Mouse (Mus musculus): Measurements from ENCODE around the gene Chpf2. TPM values are rescaled to one million over a fixed set of nuclear protein-coding genes. Genes with fewer than 3 reads are reported as not detected.

Chpf2 gene
- polyA plus RNA-seq, 1 experiment, result not detected

DNA sequence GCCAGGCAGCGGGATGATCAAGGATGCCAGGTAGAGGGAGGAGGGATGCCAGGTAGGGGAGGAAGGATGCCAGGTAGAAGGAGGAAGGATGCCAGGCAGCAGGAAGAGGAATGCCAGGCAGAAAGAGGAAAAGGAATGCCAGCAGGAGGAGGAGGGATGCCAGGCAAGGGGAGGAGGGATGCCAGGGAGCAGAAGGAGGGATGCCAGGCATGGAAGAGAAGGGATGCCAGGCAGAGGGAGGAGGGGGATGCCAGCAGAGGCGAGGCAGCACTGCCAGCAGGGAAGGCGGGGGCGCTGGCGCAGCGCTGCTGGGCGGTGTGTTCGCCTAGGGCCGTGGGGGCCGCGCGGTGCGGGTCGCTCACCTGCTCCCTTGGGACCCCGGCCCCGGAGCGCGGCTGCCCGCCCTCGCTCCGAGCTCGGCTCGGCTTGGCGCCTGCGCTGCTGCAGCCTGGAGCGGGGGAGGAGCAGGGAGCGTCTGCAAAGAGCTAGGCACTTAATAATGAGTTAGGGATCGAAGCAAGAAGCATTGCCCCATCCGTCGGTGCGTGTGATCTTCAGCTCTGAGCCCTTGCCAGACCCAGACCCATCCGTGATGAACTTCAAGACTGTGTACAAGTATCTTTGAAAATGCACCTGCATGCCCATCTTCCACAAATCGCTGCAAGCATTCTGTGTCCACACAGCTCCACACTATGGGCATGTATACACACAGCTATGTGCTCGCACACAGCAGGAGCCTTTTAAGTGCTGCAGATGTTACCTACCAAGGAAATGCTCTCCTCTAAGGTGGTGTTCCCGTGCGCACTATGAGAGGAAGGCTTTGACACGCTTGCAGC is 37.7 kb downstream of the Chpf2 start, which contains the start of gene Smarcd3:
TSS of gene Smarcd3 (minus strand) at position 426 of the 836 bp plus-strand sequence.
- TF ChIP-seq POLR2A (IDR thresholded peaks at IDR 0.05; ENCODE audit: insufficient read depth, low read depth, low read length), result peak; percentile 93
- no peak for TF ChIP-seq CTCF (IDR thresholded peaks at IDR 0.05; ENCODE audit: insufficient read depth, low read depth, low read length)

DNA sequence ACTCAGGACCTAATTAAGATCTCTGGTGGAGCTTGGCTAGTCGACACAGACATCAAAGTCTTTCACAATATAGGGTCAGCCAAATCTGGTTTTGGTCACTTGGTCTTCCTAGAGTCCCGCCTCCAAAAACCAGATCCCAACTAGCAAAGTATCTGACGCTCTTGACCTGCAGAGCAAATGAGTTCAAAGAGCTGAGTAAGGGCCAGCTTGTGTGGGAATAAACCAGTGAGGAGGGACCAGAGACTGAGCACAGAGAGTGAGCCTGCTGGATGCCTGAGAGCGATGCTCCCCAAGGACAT is 38.2 kb downstream of the Chpf2 start:
- peaks cover 41% of the 10 kb centered on the region for H3K4me1 ChIP-seq (ENCODE audit: control insufficient read depth, insufficient read depth, low read length)
- H3K27ac ChIP-seq (ENCODE audit: insufficient read depth, low read depth, low read length), result 0 out of 2 replicates have a peak overlapping the region, but pooled peaks have one; percentile 3
- H3K4me3 ChIP-seq (ENCODE audit: insufficient read depth, low read depth, low read length), result peak overlapping the region; percentile 76
- WGBS, result 40% methylated on average over 4 of the region's 4 CpGs
- TF ChIP-seq CTCF (IDR thresholded peaks at IDR 0.05; ENCODE audit: insufficient read depth, low read depth, low read length), result no peak
- no peak for TF ChIP-seq POLR2A (IDR thresholded peaks at IDR 0.05; ENCODE audit: insufficient read depth, low read depth, low read length)

More for the DNA sequence above, 37.7 kb downstream of the Chpf2 start, which contains the start of gene Smarcd3:
- Histone ChIP-seq H3K4me1 (ENCODE audit: control insufficient read depth, insufficient read depth, low read length) (peaks cover 41% of the 10 kb centered on the region), H3K4me3 (ENCODE audit: insufficient read depth, low read depth, low read length) (peak within 1 kb of the TSS; percentile 76), H3K27ac (ENCODE audit: insufficient read depth, low read depth, low read length) (peak within 1 kb of the TSS; percentile 38; the same call in 1 of the 2 replicates)
- WGBS, result 2% methylated on average over 37 of the region's 37 CpGs

DNA sequence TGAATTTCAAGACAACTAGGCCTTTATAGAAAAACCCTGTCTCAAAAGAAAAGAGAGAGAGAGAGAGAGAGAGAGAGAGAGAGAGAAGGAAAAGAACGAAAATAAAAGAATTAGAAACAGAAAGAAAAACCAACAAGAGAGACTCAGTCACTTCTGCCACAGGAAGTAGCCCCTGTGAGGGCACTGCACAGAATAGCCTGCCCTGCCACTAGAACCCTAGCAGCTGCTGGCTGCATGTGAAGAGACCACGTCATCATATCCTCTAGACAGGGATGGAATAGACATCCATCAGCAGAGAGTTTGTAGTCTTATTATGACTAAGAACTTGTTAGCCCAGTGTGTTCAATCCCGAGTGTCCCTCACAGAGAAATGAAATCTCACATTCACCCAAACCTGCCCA is 43.2 kb downstream of the Chpf2 start:
- H3K27ac ChIP-seq (ENCODE audit: insufficient read depth, low read depth, low read length), result no peak overlapping the region
- peaks cover 4% of the 10 kb centered on the region for H3K4me1 ChIP-seq (ENCODE audit: control insufficient read depth, insufficient read depth, low read length)
- no peak for TF ChIP-seq CTCF (IDR thresholded peaks at IDR 0.05; ENCODE audit: insufficient read depth, low read depth, low read length)
- TF ChIP-seq POLR2A (IDR thresholded peaks at IDR 0.05; ENCODE audit: insufficient read depth, low read depth, low read length), result no peak
- WGBS, result 77% methylated on average over 3 of the region's 3 CpGs
- no peak overlapping the region for H3K4me3 ChIP-seq (ENCODE audit: insufficient read depth, low read depth, low read length)

DNA sequence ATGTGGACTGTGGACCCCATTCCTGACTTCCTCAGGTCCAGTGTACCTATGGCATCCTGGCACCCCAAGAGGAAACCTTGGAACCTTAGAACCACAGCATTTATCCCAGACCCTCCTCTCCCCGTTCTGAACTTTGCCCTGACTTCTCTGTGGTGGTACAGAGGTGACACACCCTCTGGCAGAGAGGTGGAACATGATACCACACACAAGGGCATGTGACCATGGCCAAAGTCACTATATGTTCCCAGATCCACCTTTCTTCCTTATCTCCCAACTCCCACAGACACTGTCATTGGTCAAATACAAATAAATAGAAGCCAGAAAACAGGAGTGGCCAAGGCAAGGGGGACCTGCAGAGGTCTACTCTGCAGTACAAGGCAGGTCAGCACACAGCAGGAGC is 48.6 kb downstream of the Chpf2 start:
- 83% methylated on average over 1 of the region's 1 CpGs for WGBS
- no peak overlapping the region for H3K4me3 ChIP-seq (ENCODE audit: insufficient read depth, low read depth, low read length)
- H3K4me1 ChIP-seq (ENCODE audit: control insufficient read depth, insufficient read depth, low read length), result no peaks in the 10 kb centered on the region
- no peak for TF ChIP-seq CTCF (IDR thresholded peaks at IDR 0.05; ENCODE audit: insufficient read depth, low read depth, low read length)
- TF ChIP-seq POLR2A (IDR thresholded peaks at IDR 0.05; ENCODE audit: insufficient read depth, low read depth, low read length), result no peak
- H3K27ac ChIP-seq (ENCODE audit: insufficient read depth, low read depth, low read length), result no peak overlapping the region

DNA sequence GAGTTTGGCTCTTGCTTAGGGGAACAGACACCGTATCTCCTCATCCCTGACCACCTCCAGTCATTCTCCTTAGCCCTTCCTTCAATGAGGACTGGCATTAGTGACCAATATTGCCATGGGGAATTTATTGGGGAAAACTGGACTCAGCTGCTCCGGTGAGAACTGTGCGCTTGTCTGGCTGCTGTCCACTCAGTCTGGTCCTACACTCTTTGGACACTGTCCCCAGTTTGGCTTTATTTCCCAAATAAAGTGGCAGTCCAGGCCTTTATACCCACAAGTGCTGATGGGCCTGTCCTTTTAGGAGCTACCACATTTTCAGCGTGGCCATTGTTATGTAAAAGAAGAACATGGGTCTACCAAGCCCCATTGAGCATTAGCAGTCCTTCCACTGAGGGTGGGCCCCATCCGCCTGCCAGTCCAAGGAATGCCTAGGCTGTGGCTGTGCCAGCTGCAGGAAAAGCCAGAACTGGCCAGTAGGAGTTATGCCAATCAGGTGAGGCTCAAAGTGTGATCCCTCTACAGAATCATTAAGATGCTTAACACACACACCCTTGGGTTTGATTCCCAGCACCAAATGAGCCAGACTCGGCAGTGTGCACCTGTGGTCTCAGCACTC is 49.1 kb downstream of the Chpf2 start:
- Histone ChIP-seq H3K27ac (ENCODE audit: insufficient read depth, low read depth, low read length) (no peak overlapping the region), H3K4me3 (ENCODE audit: insufficient read depth, low read depth, low read length) (no peak overlapping the region), H3K4me1 (ENCODE audit: control insufficient read depth, insufficient read depth, low read length) (no peaks in the 10 kb centered on the region)
- WGBS, result 63% methylated on average over 6 of the region's 6 CpGs
- TF ChIP-seq POLR2A (IDR thresholded peaks at IDR 0.05; ENCODE audit: insufficient read depth, low read depth, low read length), result no peak

DNA sequence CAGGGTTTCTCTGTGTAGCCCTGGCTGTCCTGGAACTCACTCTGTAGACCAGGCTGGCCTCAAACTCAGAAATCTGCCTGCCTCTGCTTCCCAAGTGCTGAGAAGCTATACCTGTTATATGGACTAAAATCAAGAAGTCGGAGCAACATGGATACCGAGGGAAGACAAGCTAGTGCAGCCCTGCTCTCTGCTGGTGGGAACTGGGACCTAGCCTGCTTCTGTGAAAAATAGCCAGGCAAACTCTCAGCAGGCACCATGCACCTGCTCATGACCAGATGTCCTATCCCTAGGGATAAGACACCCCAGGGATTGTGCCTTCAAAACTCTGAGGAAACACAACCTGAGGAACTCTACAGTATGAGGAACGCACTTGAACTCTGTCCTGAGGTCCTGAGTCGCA is 50.4 kb downstream of the Chpf2 start:
- Histone ChIP-seq H3K27ac (ENCODE audit: insufficient read depth, low read depth, low read length) (no peak overlapping the region), H3K4me1 (ENCODE audit: control insufficient read depth, insufficient read depth, low read length) (no peaks in the 10 kb centered on the region), H3K4me3 (ENCODE audit: insufficient read depth, low read depth, low read length) (no peak overlapping the region)
- TF ChIP-seq CTCF (IDR thresholded peaks at IDR 0.05; ENCODE audit: insufficient read depth, low read depth, low read length) (no peak), POLR2A (IDR thresholded peaks at IDR 0.05; ENCODE audit: insufficient read depth, low read depth, low read length) (no peak)
- 73% methylated on average over 4 of the region's 4 CpGs for WGBS

DNA sequence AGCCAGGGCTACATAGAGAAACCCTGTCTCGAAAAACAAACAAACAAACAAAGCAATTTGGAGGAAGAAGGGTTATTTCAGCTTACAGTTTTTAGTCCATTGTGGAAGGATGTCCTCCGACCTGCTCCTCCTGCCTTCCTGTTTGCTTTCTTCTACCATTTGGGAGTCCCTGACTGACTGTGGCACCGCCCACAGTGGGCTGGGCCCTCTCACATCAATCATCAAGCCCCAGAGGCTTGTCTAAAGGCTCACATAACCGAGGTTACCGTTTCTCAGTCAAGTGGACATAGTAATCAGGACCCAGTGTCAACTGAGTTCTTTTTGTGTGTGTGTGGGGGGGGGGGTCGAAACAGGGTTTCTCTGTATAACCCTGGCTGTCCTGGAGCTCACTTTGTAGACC is 51.6 kb downstream of the Chpf2 start:
- WGBS, result 72% methylated on average over 6 of the region's 6 CpGs
- Histone ChIP-seq H3K27ac (ENCODE audit: insufficient read depth, low read depth, low read length) (no peak overlapping the region), H3K4me3 (ENCODE audit: insufficient read depth, low read depth, low read length) (no peak overlapping the region), H3K4me1 (ENCODE audit: control insufficient read depth, insufficient read depth, low read length) (no peaks in the 10 kb centered on the region)
- no peak for TF ChIP-seq POLR2A (IDR thresholded peaks at IDR 0.05; ENCODE audit: insufficient read depth, low read depth, low read length)
- TF ChIP-seq CTCF (IDR thresholded peaks at IDR 0.05; ENCODE audit: insufficient read depth, low read depth, low read length), result no peak

DNA sequence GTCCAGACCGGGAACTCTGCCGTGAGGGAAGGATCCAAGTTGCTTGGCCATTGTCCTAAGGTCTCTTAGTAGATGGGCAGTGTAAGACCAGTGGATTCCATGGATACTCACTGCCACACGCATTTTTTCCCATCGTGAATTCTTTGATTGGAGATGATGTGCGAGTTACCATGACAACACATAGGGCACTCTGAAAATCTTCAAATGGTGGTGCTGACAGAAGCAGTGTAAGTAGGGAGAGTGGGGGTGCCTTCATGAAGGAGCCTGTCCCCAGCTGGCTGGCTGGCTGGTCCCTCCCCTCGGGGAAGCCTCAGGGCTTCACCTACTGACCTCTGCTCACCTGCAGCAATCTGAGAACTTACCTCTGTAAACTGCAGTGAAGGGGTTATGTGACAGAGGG is 52.5 kb downstream of the Chpf2 start:
- TF ChIP-seq CTCF (IDR thresholded peaks at IDR 0.05; ENCODE audit: insufficient read depth, low read depth, low read length) (no peak), POLR2A (IDR thresholded peaks at IDR 0.05; ENCODE audit: insufficient read depth, low read depth, low read length) (no peak)
- no peaks in the 10 kb centered on the region for H3K4me1 ChIP-seq (ENCODE audit: control insufficient read depth, insufficient read depth, low read length)
- WGBS, result 81% methylated on average over 6 of the region's 6 CpGs
- no peak overlapping the region for H3K4me3 ChIP-seq (ENCODE audit: insufficient read depth, low read depth, low read length)
- H3K27ac ChIP-seq (ENCODE audit: insufficient read depth, low read depth, low read length), result no peak overlapping the region

Other genes with a start within 250 kb of the Chpf2 start
- not detected in 2 replicates for gene Kcnh2, start 235.1 kb upstream of the Chpf2 start, polyA plus RNA-seq (2012; ENCODE audit: insufficient read depth, insufficient read length, low replicate concordance, missing spikeins)
- not detected in 2 replicates for gene Nos3, start 221.9 kb upstream of the Chpf2 start, polyA plus RNA-seq (2012; ENCODE audit: insufficient read depth, insufficient read length, low replicate concordance, missing spikeins)
- gene Atg9b, start 194.6 kb upstream of the Chpf2 start, polyA plus RNA-seq (2012; ENCODE audit: insufficient read depth, insufficient read length, low replicate concordance, missing spikeins), result not detected in 2 replicates
- not detected in 2 replicates for gene Abcb8, start 193.1 kb upstream of the Chpf2 start, polyA plus RNA-seq (2012; ENCODE audit: insufficient read depth, insufficient read length, low replicate concordance, missing spikeins)
- gene Asic3, start 173.3 kb upstream of the Chpf2 start, polyA plus RNA-seq (2012; ENCODE audit: insufficient read depth, insufficient read length, low replicate concordance, missing spikeins), result not detected in 2 replicates
- gene Cdk5, start 163.2 kb upstream of the Chpf2 start, polyA plus RNA-seq (2012; ENCODE audit: insufficient read depth, insufficient read length, low replicate concordance, missing spikeins), result not detected in 2 replicates
- gene Slc4a2, start 162.9 kb upstream of the Chpf2 start, polyA plus RNA-seq (2012; ENCODE audit: insufficient read depth, insufficient read length, low replicate concordance, missing spikeins), result not detected in 2 replicates
- gene Fastk, start 141.5 kb upstream of the Chpf2 start, polyA plus RNA-seq (2012; ENCODE audit: insufficient read depth, insufficient read length, low replicate concordance, missing spikeins), result not detected in 2 replicates
- not detected in 2 replicates for gene Tmub1, start 138.9 kb upstream of the Chpf2 start, polyA plus RNA-seq (2012; ENCODE audit: insufficient read depth, insufficient read length, low replicate concordance, missing spikeins)
- gene Agap3, start 134.6 kb upstream of the Chpf2 start, polyA plus RNA-seq (2012; ENCODE audit: insufficient read depth, insufficient read length, low replicate concordance, missing spikeins), result not detected in 2 replicates
- not detected in 2 replicates for gene Gbx1, start 59.5 kb upstream of the Chpf2 start, polyA plus RNA-seq (2012; ENCODE audit: insufficient read depth, insufficient read length, low replicate concordance, missing spikeins)
- gene Asb10, start 45.8 kb upstream of the Chpf2 start, polyA plus RNA-seq (2012; ENCODE audit: insufficient read depth, insufficient read length, low replicate concordance, missing spikeins), result not detected in 2 replicates
- gene 4931409K22Rik, start 29.9 kb upstream of the Chpf2 start, polyA plus RNA-seq (2012; ENCODE audit: insufficient read depth, insufficient read length, low replicate concordance, missing spikeins), result not detected in 2 replicates
- not detected in 2 replicates for gene Abcf2, start 9.3 kb upstream of the Chpf2 start, polyA plus RNA-seq (2012; ENCODE audit: insufficient read depth, insufficient read length, low replicate concordance, missing spikeins)
- gene Smarcd3, start 37.7 kb downstream of the Chpf2 start, polyA plus RNA-seq (2012; ENCODE audit: insufficient read depth, insufficient read length, low replicate concordance, missing spikeins), result not detected in 2 replicates
- gene Nub1, start 98.8 kb downstream of the Chpf2 start, polyA plus RNA-seq (2012; ENCODE audit: insufficient read depth, insufficient read length, low replicate concordance, missing spikeins), result not detected in 2 replicates
- gene Wdr86, start 144.0 kb downstream of the Chpf2 start, polyA plus RNA-seq (2012; ENCODE audit: insufficient read depth, insufficient read length, low replicate concordance, missing spikeins), result not detected in 2 replicates
- gene Crygn, start 171.3 kb downstream of the Chpf2 start, polyA plus RNA-seq (2012; ENCODE audit: insufficient read depth, insufficient read length, low replicate concordance, missing spikeins), result not detected in 2 replicates

Measured in olfactory bulb, adult 2 months (tissue).